Mouse (Mus musculus) cortical plate, adult 2 months (tissue): Measurements from ENCODE around the gene 1700024P04Rik.

Experiments used
- CTCF ChIP-seq: fragments of 200-500 bp; IDR thresholded peaks from 2 replicates; pipeline ENCODE4 v1.5.1; 2011; ENCODE audit warnings: mild to moderate bottlenecking, control low read depth, low read length; ENCODE audit not compliant: insufficient read depth; ENCODE audit errors: extremely low read depth
- POLR2A ChIP-seq: fragments of 200-500 bp; IDR thresholded peaks from 2 replicates; pipeline ENCODE4 v1.6.1; 2011; ENCODE audit warnings: mild to moderate bottlenecking, low read length, control low read depth; ENCODE audit not compliant: insufficient read depth; ENCODE audit errors: extremely low read depth

GRCm38 (mm10) chr13:98966583-98966982 lies 17.8 kb downstream of the 1700024P04Rik start:
- TF ChIP-seq POLR2A = no peak
- no peak for TF ChIP-seq CTCF
